Mouse (Mus musculus): Measurements from ENCODE around the gene Elp4. TPM values are rescaled to one million over a fixed set of nuclear protein-coding genes. Genes with fewer than 3 reads are reported as not detected.

Gene Elp4
- polyA plus RNA-seq, 1 experiment from 2014 or later = 11.3 TPM

GRCm38 (mm10) chr2:105715409-105716115 lies 188.8 kb downstream of the Elp4 start:
- H3K9ac ChIP-seq (replicated peaks; ENCODE audit: low read depth) = no peak overlapping the region
- ATAC-seq (no peak), DNase-seq (ENCODE audit: low spot score) (no peak)
- no peaks in the 10 kb centered on the region for H3K9me3 ChIP-seq (ENCODE audit: low read length)
- no peaks in the 10 kb centered on the region for H3K27me3 ChIP-seq (replicated peaks; ENCODE audit: insufficient read depth, low read length)
- TF ChIP-seq EP300 (IDR thresholded peaks at IDR 0.05) (no peak), CTCF (IDR thresholded peaks at IDR 0.05) (no peak)
- WGBS = 87% methylated on average over 8 of the region's 8 CpGs
- no peak overlapping the region for H3K4me3 ChIP-seq (ENCODE audit: low read depth, low read length)
- no peak overlapping the region for H3K27ac ChIP-seq (ENCODE audit: low read length)
- H3K4me1 ChIP-seq (ENCODE audit: insufficient read depth, low read depth, low read length) = no peaks in the 10 kb centered on the region
- H3K4me2 ChIP-seq (replicated peaks; ENCODE audit: low read depth, low read length) = no peak overlapping the region
- no peaks in the 10 kb centered on the region for H3K36me3 ChIP-seq (ENCODE audit: insufficient read depth, low read length)

GRCm38 (mm10) chr2:105710511-105710910 lies 193.9 kb downstream of the Elp4 start:
- Histone ChIP-seq H3K27me3 (replicated peaks; ENCODE audit: insufficient read depth, low read length) (no peaks in the 10 kb centered on the region), H3K36me3 (ENCODE audit: insufficient read depth, low read length) (no peaks in the 10 kb centered on the region), H3K9ac (replicated peaks; ENCODE audit: low read depth) (no peak overlapping the region), H3K27ac (ENCODE audit: low read length) (no peak overlapping the region), H3K9me3 (ENCODE audit: low read length) (no peaks in the 10 kb centered on the region), H3K4me2 (replicated peaks; ENCODE audit: low read depth, low read length) (no peak overlapping the region), H3K4me3 (ENCODE audit: low read depth, low read length) (no peak overlapping the region), H3K4me1 (ENCODE audit: insufficient read depth, low read depth, low read length) (peaks cover 4% of the 10 kb centered on the region; the same call in 1 of the 2 replicates)
- ATAC-seq = no peak
- DNase-seq (ENCODE audit: low spot score) = no peak
- WGBS = 90% methylated on average over 3 of the region's 3 CpGs
- TF ChIP-seq EP300 (IDR thresholded peaks at IDR 0.05) (no peak), CTCF (IDR thresholded peaks at IDR 0.05) (no peak)

GRCm38 (mm10) chr2:105709126-105709525 lies 195.2 kb downstream of the Elp4 start:
- H3K27ac ChIP-seq (ENCODE audit: low read length) = no peak overlapping the region
- no peaks in the 10 kb centered on the region for H3K36me3 ChIP-seq (ENCODE audit: insufficient read depth, low read length)
- ATAC-seq (no peak), DNase-seq (ENCODE audit: low spot score) (no peak)
- H3K27me3 ChIP-seq (replicated peaks; ENCODE audit: insufficient read depth, low read length) = no peaks in the 10 kb centered on the region
- H3K9ac ChIP-seq (replicated peaks; ENCODE audit: low read depth) = no peak overlapping the region
- no peak overlapping the region for H3K4me3 ChIP-seq (ENCODE audit: low read depth, low read length)
- H3K9me3 ChIP-seq (ENCODE audit: low read length) = no peaks in the 10 kb centered on the region
- H3K4me2 ChIP-seq (replicated peaks; ENCODE audit: low read depth, low read length) = no peak overlapping the region
- TF ChIP-seq CTCF (IDR thresholded peaks at IDR 0.05) (no peak), EP300 (IDR thresholded peaks at IDR 0.05) (no peak)
- peaks cover 5% of the 10 kb centered on the region; the same call in 1 of the 2 replicates for H3K4me1 ChIP-seq (ENCODE audit: insufficient read depth, low read depth, low read length)
- WGBS = 69% methylated on average over 3 of the region's 3 CpGs

- no peak overlapping the region for H3K27ac ChIP-seq (ENCODE audit: low read length)
- ATAC-seq (no peak), DNase-seq (ENCODE audit: low spot score) (no peak)
- no peaks in the 10 kb centered on the region for H3K27me3 ChIP-seq (replicated peaks; ENCODE audit: insufficient read depth, low read length)
- no peak overlapping the region for H3K4me2 ChIP-seq (replicated peaks; ENCODE audit: low read depth, low read length)
- peaks cover 5% of the 10 kb centered on the region; the same call in 1 of the 2 replicates for H3K4me1 ChIP-seq (ENCODE audit: insufficient read depth, low read depth, low read length)
- H3K9me3 ChIP-seq (ENCODE audit: low read length) = no peaks in the 10 kb centered on the region
- WGBS = 27% methylated on average over 2 of the region's 2 CpGs
- H3K4me3 ChIP-seq (ENCODE audit: low read depth, low read length) = no peak overlapping the region
- no peak overlapping the region for H3K9ac ChIP-seq (replicated peaks; ENCODE audit: low read depth)
- no peaks in the 10 kb centered on the region for H3K36me3 ChIP-seq (ENCODE audit: insufficient read depth, low read length)
- TF ChIP-seq CTCF (IDR thresholded peaks at IDR 0.05) = no peak
- no peak for TF ChIP-seq EP300 (IDR thresholded peaks at IDR 0.05)
These were observed 199.0 kb downstream of the Elp4 start for GRCm38 (mm10) chr2:105705320-105705719.

- Histone ChIP-seq H3K27ac (ENCODE audit: low read length) (no peak overlapping the region), H3K4me1 (ENCODE audit: insufficient read depth, low read depth, low read length) (peaks cover 5% of the 10 kb centered on the region; the same call in 1 of the 2 replicates), H3K9ac (replicated peaks; ENCODE audit: low read depth) (no peak overlapping the region), H3K4me3 (ENCODE audit: low read depth, low read length) (no peak overlapping the region), H3K9me3 (ENCODE audit: low read length) (no peaks in the 10 kb centered on the region), H3K36me3 (ENCODE audit: insufficient read depth, low read length) (no peaks in the 10 kb centered on the region), H3K4me2 (replicated peaks; ENCODE audit: low read depth, low read length) (no peak overlapping the region), H3K27me3 (replicated peaks; ENCODE audit: insufficient read depth, low read length) (no peaks in the 10 kb centered on the region)
- no peak for DNase-seq (ENCODE audit: low spot score)
- ATAC-seq = no peak
- TF ChIP-seq CTCF (IDR thresholded peaks at IDR 0.05) (no peak), EP300 (IDR thresholded peaks at IDR 0.05) (no peak)
- 49% methylated on average over 10 of the region's 10 CpGs for WGBS
These were observed 201.8 kb downstream of the Elp4 start for GRCm38 (mm10) chr2:105702586-105702985.

- Histone ChIP-seq H3K9ac (replicated peaks; ENCODE audit: low read depth) (no peak overlapping the region), H3K27ac (ENCODE audit: low read length) (no peak overlapping the region), H3K4me1 (ENCODE audit: insufficient read depth, low read depth, low read length) (peaks cover 5% of the 10 kb centered on the region; the same call in 1 of the 2 replicates), H3K4me2 (replicated peaks; ENCODE audit: low read depth, low read length) (no peak overlapping the region), H3K9me3 (ENCODE audit: low read length) (no peaks in the 10 kb centered on the region), H3K36me3 (ENCODE audit: insufficient read depth, low read length) (no peaks in the 10 kb centered on the region), H3K27me3 (replicated peaks; ENCODE audit: insufficient read depth, low read length) (no peaks in the 10 kb centered on the region), H3K4me3 (ENCODE audit: low read depth, low read length) (no peak overlapping the region)
- ATAC-seq (no peak), DNase-seq (ENCODE audit: low spot score) (no peak)
- 50% methylated on average over 4 of the region's 4 CpGs for WGBS
- no peak for TF ChIP-seq EP300 (IDR thresholded peaks at IDR 0.05)
These were observed 202.6 kb downstream of the Elp4 start for GRCm38 (mm10) chr2:105701781-105702180.
